23 mouse cellular contexts compared by ENCODE assay signal in genomic region chr12:34151336-34151735, GRCm38 (mm10).
"Had no signal": no experiment of that assay in that cellular context is flagged by ENCODE, and none has a peak within 500 bp of the region (broad histone marks: within the 10 kb centered on the region; RNA-seq: fewer than 3 reads in every experiment).

No protein-coding gene starts in this region.

- H3K27ac ChIP-seq: kidney, embryonic 15.5 days; layer of hippocampus, adult 2 months; limb, embryonic 10.5 days; limb, embryonic 13.5 days; liver, embryonic 12.5 days; liver, embryonic 15.5 days; macrophage; midbrain, embryonic 12.5 days; midbrain, embryonic 15.5 days; neural tube, embryonic 12.5 days; neural tube, embryonic 15.5 days; stomach, embryonic 15.5 days had no signal

- DNase-seq: kidney, adult 11 months; kidney, adult 8-10 months; kidney, postnatal 14 days; layer of hippocampus, adult 9-11 months; liver; lung, adult 18-20 months; lung, postnatal 14 days; retina, postnatal 1 day; right cerebral cortex, postnatal 25 days; spleen, adult 18-20 months; thymus, postnatal 4 days had no signal

- ATAC-seq: liver, embryonic 12.5 days; midbrain, embryonic 15.5 days had no signal

- H3K4me1 ChIP-seq: liver, embryonic 12.5 days; liver, embryonic 15.5 days; midbrain, embryonic 15.5 days; neural tube, embryonic 12.5 days; stomach, embryonic 15.5 days had no signal

- H3K27me3 ChIP-seq: kidney, embryonic 15.5 days; limb, embryonic 13.5 days; liver, embryonic 12.5 days; liver, embryonic 15.5 days; midbrain, embryonic 12.5 days; midbrain, embryonic 15.5 days; neural tube, embryonic 12.5 days; neural tube, embryonic 15.5 days; stomach, embryonic 15.5 days had no signal

- H3K9me3 ChIP-seq: kidney, embryonic 15.5 days; limb, embryonic 10.5 days; limb, embryonic 13.5 days; liver, embryonic 12.5 days; liver, embryonic 15.5 days; midbrain, embryonic 12.5 days; midbrain, embryonic 15.5 days; neural tube, embryonic 12.5 days; neural tube, embryonic 15.5 days; stomach, embryonic 15.5 days had no signal

- H3K9ac ChIP-seq: kidney, embryonic 15.5 days; limb, embryonic 13.5 days; liver, embryonic 12.5 days; liver, embryonic 15.5 days; midbrain, embryonic 12.5 days; midbrain, embryonic 15.5 days; neural tube, embryonic 12.5 days; neural tube, embryonic 15.5 days; stomach, embryonic 15.5 days had no signal

- H3K4me2 ChIP-seq: kidney, embryonic 15.5 days; limb, embryonic 13.5 days; liver, embryonic 12.5 days; liver, embryonic 15.5 days; midbrain, embryonic 12.5 days; midbrain, embryonic 15.5 days; neural tube, embryonic 12.5 days; neural tube, embryonic 15.5 days; stomach, embryonic 15.5 days had no signal

- H3K4me3 ChIP-seq: kidney, embryonic 15.5 days; layer of hippocampus, adult 2 months; limb, embryonic 10.5 days; limb, embryonic 13.5 days; liver, embryonic 12.5 days; liver, embryonic 15.5 days; midbrain, embryonic 12.5 days; midbrain, embryonic 15.5 days; neural tube, embryonic 12.5 days; neural tube, embryonic 15.5 days; stomach, embryonic 15.5 days had no signal

- H3K36me3 ChIP-seq: kidney, embryonic 15.5 days; limb, embryonic 10.5 days; limb, embryonic 13.5 days; liver, embryonic 12.5 days; liver, embryonic 15.5 days; midbrain, embryonic 12.5 days; midbrain, embryonic 15.5 days; neural tube, embryonic 12.5 days; neural tube, embryonic 15.5 days; stomach, embryonic 15.5 days had no signal
